Mouse (Mus musculus): Measurements from ENCODE around the gene Cpeb1.

DNA sequence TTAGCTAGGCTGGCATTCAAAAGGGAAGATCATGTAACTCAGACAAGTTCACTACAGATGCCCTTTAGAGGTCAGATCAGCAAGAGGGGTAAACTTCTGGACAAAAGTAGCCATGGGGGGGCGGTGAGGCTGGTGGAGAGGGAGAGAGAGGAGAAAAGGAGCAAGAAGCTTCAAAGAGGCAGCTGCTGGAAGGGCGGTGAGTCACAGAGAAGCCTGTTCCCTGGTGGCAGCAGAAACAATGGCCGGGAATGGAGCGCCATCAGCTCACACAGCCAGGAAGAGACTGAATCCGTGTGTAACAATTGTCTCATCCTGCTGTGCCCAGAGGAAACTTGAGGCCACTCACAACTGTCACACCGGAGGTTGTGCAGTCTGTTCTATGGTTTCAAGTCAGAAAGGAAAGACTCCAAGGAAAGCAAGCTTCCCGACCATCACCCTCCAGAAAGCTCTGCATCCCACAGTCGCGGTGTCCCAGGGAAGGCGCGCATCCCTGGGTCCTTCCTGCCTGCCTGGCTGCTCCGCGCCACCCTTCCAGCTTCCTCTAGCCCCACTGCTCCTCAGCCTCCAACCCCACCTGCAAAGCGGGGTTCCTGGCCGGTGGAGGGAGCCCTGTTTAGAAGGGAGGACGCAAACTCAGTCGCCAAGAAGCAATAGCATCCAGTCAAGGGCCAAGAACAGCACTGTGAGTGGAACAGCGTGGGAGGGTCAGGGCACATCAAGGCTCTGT, 119.4 kb downstream of the Cpeb1 start:
- no peak for TF ChIP-seq CTCF (IDR thresholded peaks at IDR 0.05; ENCODE audit: insufficient read depth, low read length)
- no peak for TF ChIP-seq POLR2A (IDR thresholded peaks at IDR 0.05; ENCODE audit: borderline replicate concordance, extremely low read depth, low read depth, low read length)
